Mouse (Mus musculus) heart, adult 18-20 months (tissue): Measurements from ENCODE around the gene Tmprss12. TPM values are rescaled to one million over a fixed set of nuclear protein-coding genes. Genes with fewer than 3 reads are reported as not detected.
"Not testable (repeated sequence)": the region's sequence is repeated elsewhere in the genome, so short reads cannot be mapped to it uniquely, and the experiment has no call there.

Experiments used
- DNase-seq, 2 experiments: peaks; one replicate each; pipeline ENCODE4 v3.0.0; 2021 to 2022; ENCODE audit warnings: mixed read lengths in 1 of 2
- total RNA-seq, 2 experiments: library from RNA; stranded (reverse); gene quantifications; 2 replicates each; pipeline ENCODE4 v1.2.3; 2021

Gene Tmprss12
- total RNA-seq, 2 experiments from 2014 or later, result not detected

DNA sequence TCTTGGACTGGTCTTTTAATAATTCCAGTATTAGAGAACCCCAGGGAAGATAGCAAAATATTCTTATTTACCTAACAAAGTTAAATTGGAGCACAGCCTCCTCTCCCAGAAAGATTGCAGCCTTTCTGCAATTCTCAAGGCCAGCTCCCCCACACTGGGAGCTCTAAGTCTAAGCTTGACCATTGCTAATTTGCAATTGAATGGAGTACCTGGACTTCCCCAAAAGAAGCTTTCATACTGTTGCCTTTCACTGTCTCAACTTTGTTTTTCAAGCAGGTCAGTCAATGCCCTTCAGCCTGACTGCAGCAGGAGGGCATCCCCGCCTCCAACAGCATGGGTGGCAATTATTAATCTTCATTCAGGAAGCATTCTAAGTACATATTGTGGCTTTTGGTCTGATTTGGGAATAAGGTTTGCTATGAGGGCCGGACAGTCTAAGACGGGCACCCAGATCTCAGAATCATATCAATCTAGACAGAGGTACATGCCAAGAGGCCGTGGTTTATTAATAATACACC lies 6.8 kb upstream of the Tmprss12 start:
- DNase-seq, result not testable (repeated sequence)

- no peak for DNase-seq
Observed at GRCm38 (mm10) chr15:100274790-100275559, 5.7 kb upstream of the Tmprss12 start.

DNA sequence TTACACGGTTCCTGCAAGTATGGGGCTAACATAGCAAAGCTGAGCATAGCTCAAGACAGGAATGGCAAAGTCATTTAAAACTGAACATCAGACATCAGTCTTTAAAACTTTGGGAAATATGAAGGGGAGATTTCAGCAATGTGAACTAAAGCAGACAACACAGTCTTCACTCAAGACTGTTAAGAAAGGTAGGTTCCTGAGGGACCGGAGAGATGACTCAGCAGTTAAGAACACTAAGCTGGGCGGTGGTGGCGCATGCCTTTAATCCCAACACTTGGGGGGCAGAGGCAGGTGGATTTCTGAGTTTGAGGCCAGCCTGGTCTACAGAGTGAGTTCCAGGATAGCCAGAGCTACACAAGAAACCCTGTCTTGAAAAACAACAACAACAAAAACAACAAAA lies 4.2 kb upstream of the Tmprss12 start:
- no peak for DNase-seq

DNA sequence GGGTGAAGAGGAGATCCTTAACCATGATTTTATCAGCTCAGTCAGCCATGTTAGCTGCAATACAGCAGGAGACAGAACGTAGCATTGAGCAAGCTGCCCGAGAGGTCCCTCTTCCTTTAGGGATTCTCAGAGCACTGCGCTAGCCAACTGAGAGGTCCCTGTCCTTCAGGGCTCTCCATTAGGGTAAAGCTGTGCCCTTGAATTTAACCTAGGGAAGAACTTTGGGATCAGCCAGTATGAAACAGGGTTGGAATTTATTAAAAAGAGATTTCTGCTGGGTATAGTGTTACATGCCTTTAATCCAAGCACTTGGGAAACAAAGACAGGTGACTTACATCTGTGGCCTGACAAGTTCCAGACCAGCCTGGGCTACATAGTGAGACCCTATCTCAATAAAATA lies 3.1 kb upstream of the Tmprss12 start:
- DNase-seq, result no peak

GRCm38 (mm10) chr15:100288980-100289379 lies 8.3 kb downstream of the Tmprss12 start:
- DNase-seq, result no peak

- DNase-seq, result no peak
Observed at GRCm38 (mm10) chr15:100290858-100291257, 10.2 kb downstream of the Tmprss12 start.

DNA sequence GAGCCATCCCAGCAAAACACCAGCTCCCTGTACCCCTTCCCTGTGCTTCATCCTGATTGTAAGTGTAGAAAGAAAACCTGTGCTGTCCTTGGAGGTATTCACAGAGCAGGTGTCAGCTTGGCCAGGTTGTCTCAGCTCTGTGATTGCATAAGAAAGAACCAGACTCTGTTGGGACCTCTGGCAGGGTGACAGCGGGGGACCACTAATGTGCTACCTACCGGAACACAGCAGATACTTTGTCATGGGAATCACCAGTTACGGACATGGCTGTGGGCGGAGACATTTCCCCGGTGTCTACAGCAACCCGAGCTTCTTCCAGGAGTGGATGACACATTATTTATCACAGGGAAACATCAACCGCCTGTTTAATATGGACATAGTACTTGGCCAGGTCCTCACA lies 11.7 kb downstream of the Tmprss12 start:
- no peak for DNase-seq

- no peak for DNase-seq
Observed at GRCm38 (mm10) chr15:100297856-100298255, 17.2 kb downstream of the Tmprss12 start.

DNA sequence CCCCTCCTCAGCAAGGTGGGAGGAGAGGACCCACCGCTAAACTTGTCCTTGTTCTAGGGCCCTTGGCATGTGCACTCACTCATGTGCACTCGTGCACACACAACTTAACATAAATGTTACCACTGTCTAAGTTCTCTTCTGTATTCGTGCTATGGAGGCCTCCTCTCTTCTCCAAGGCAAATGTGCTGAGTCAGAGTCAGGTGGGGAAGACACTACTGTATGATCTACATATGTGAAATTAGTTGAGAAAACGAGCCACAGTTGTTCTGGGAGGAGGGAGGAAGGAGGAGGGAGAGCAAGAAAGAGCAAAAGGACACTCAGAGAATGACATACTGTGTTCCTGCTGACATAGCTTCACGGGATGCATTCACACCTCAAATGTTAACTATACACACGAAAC lies 19.9 kb downstream of the Tmprss12 start:
- DNase-seq, result no peak

- DNase-seq, result peak in 1 of 2 experiments; percentile 15
Observed at GRCm38 (mm10) chr15:100301556-100301955, 20.9 kb downstream of the Tmprss12 start.

- DNase-seq, result peak in 1 of 2 experiments; percentile 29
Observed at GRCm38 (mm10) chr15:100303428-100304018, 22.9 kb downstream of the Tmprss12 start.

DNA sequence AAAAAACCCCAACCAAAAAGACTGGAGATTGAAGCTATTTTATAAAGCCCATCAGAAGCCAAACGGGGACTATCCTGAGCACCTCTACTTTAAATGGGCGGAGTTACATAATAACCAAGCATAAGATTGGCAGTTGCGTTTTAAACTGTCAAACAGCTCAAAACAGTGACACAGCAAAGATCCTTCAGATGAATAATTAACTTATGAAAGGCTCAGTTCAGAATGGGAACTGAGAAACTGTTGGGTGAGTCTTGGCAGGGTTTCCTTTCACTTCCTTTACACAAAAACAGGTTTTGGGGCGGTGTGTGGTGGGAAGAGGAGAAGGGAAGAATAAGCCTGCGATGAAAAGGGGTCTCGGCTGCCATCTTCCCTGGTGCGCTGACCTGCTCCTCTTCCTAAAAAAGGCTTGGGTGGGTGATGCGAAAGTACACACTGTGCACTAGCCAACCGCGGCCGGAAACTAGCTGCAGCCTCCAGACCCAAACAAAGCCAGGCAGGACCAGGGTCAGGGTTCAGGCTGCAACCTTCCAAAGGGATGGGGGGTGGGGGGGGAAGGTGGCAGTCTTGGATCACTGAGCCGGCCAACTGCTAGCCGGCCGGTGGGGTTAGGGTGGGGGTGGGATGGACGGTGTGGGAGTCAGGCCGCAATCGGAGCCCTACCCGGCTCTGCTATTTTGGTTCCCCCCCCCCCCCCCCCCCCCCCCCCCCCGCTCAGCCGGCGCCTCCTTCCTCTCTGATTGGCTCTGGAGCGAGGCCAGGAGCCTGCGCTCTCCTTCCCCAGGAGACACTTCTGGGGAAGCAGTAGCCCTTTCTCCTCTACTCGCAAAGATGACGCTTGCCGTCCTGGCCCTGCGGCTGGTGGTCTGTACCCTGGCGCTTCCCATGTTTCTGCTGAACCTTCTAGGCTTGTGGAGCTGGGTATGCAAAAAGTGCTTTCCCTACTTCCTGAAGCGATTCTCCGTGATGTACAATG lies 23.7 kb downstream of the Tmprss12 start, which contains the start of gene Mettl7a1:
TSS of gene Mettl7a1 (plus strand) at position 122 of the 973 bp plus-strand sequence.
- peak; percentile 91 to 92 for DNase-seq

GRCm38 (mm10) chr15:100306201-100306600 lies 25.6 kb downstream of the Tmprss12 start:
- DNase-seq, result no peak

GRCm38 (mm10) chr15:100307438-100308096 lies 26.9 kb downstream of the Tmprss12 start:
- peak; percentile 32 to 58 for DNase-seq

- DNase-seq, result no peak
Observed at GRCm38 (mm10) chr15:100312346-100312745, 31.7 kb downstream of the Tmprss12 start.

DNA sequence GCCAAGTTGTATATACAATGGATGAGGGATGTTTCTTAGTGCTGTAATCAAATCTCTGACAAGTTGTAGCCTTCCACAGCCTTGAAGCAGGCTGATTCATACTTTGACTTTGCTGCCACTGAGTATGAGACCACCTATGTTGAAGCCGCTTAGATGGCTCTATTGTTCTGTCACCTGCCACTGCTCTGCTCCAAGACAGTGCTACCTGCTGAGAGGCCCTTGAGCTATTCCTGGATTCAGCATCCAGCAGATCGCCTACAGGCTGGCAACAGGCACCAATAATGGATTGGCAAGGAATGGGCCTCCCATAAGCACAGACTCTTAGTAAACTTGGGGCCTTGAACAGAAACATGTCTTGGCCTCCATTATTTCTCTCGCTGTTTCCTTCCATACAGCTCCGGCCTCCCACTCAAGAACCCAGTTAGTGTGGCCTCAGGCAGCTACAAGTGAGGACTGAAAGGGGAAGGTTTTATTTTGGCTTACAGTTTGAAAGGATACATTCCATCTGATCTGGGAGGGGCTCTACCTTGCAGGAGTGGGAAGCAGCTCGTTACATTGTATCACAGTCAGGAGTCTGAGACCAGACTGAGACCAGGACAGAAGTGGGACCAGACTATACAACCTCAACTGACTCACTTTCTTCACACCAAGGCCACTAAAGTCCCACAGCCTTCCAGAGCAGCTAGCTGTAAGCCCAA lies 34.0 kb downstream of the Tmprss12 start:
- DNase-seq, result no peak

DNA sequence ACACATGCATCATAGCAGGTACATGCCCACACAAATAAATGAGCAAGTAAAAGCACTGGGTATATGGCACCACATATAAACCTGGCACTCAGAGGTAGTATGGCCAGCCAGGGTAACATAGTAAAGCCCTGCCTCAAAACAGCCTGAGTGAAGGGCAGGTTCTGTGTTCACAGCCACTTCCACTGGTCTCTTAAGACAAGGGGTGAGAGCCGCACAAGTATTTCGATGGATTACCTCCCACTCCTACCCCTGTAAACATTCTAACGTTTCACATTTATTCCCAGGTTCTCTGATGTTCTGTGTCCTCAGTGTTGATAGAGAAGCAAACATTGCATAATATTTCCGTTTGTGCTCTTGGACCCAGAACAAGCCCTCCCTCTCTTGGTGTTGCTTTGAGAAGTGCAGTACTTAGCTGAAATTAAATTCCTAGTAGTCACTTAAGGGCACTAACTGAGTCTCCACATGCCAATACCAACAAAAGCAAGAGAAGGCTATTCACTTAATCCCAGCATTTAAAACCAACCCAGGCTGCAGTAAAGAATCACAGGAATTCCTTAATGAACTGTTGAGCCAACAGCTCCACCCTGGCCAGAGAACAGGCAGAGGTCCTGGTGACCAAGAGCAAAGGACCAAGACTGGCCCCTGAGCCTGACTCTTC lies 37.5 kb downstream of the Tmprss12 start:
- DNase-seq, result peak; percentile 48 to 59

DNA sequence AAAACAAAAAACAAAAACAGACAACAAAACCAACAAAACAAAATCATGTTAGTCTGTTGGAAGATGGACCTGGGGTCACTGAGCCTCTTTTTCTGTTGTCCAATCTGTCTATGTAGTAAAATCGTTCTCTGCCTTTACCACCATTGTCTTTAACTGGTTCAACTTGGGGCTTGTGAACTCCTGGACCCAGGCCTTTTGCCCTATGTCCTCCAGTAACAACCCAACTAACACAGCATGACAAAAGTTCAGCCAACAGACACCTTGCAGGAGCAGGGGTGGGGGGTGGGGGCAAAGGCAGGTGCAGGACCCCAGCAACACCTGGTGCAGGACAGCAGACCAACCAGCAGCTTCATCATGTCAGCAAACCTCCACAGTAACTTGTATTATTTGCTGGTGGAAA lies 39.2 kb downstream of the Tmprss12 start:
- DNase-seq, result no peak

DNA sequence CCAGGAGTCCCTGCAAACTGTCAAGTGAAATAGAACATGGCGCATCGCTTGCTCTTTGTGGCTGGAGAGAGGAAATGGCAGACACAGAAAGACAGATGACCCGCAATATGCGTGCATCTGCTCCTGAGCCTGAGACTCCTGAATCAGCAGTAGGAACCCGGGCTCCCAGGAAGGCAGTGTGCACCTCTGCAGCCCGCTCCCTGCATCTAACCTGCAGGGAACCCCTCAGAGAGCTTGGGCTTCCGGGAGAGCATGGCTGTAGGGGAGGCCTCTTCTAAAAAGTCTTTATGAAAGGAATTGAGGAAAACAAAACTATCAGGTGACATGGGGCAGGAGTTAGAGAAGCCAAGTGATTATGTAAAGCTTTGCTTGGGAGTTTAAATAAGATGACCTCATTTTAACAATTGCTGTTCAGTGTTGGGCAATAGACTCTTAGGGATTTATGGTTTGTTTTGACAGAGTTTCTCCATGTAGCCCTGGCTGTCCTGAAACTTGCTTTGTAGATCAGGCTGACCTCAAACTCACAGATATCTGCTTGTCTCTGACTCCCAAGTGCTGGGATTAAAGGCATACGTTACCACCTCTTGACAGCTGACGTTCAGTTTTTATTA lies 39.8 kb downstream of the Tmprss12 start:
- DNase-seq, result peak; percentile 10 to 31

GRCm38 (mm10) chr15:100321134-100321533 lies 40.5 kb downstream of the Tmprss12 start:
- peak; percentile 51 to 65 for DNase-seq
